Mouse (Mus musculus) heart, embryonic 13.5 days (tissue): ENCODE data around the gene Six2. TPM values are rescaled to one million over a fixed set of nuclear protein-coding genes. Genes with fewer than 3 reads are reported as not detected.

Experiments used
- ATAC-seq: fragments of 200-750 bp; cut with Nextera tagmentation; 2 replicates; pipeline ENCODE4 v1.8.0; 2017; ENCODE audit warnings: moderate TSS enrichment; ENCODE audit not compliant: insufficient number of reproducible peaks, low FRiP score, low TSS enrichment; ENCODE audit errors: extremely low read depth
- H3K27ac ChIP-seq: fragments of 300-500 bp; sonication (generic); replicated peaks from 2 replicates; pipeline ENCODE4 v1.5.1; 2015; ENCODE audit warnings: moderate library complexity, mild to moderate bottlenecking, inconsistent platforms
- H3K27me3 ChIP-seq: fragments of 300-500 bp; sonication (generic); replicated peaks from 2 replicates; pipeline ENCODE4 v1.6.1; 2015; ENCODE audit warnings: mild to moderate bottlenecking, inconsistent platforms
- H3K36me3 ChIP-seq: fragments of 300-500 bp; sonication (generic); 2 replicates; pipeline ENCODE4 v1.6.1; 2015; ENCODE audit warnings: mild to moderate bottlenecking, inconsistent platforms
- H3K4me1 ChIP-seq: fragments of 300-500 bp; sonication (generic); 2 replicates; pipeline ENCODE4 v1.6.1; 2015; ENCODE audit warnings: inconsistent platforms
- H3K4me2 ChIP-seq: fragments of 300-500 bp; sonication (generic); 2 replicates; pipeline ENCODE4 v1.6.1; 2015; ENCODE audit warnings: inconsistent platforms, mild to moderate bottlenecking, moderate library complexity
- H3K4me3 ChIP-seq: fragments of 300-500 bp; sonication (generic); 2 replicates; pipeline ENCODE4 v1.5.1; 2015; ENCODE audit warnings: moderate library complexity, mild to moderate bottlenecking, inconsistent platforms
- H3K9ac ChIP-seq: fragments of 300-500 bp; sonication (generic); 2 replicates; pipeline ENCODE4 v1.6.1; 2015; ENCODE audit warnings: inconsistent platforms, mild to moderate bottlenecking, moderate library complexity
- H3K9me3 ChIP-seq: fragments of 300-500 bp; sonication (generic); 2 replicates; pipeline ENCODE4 v1.6.1; 2016; ENCODE audit warnings: inconsistent platforms
- WGBS: fragments of 180-500 bp; shearing (Covaris S2); methylation state at CpG from one replicate; pipeline ENCODE4 v1.1.7; 2015; ENCODE audit warnings: mixed read lengths; 5-methylcytosine and 5-hydroxymethylcytosine counted together
- polyA plus RNA-seq: library from polyadenylated mRNA; unstranded; fragments of >200 nt; fragmentation: Nextera tagmentation; extraction: Ambion mirVana; gene quantifications from 2 replicates; pipeline ENCODE4 v1.2.1, GENCODE M21; 2015

Six2 gene
- polyA plus RNA-seq, 1 experiment from 2014 or later: 0.39 TPM

GRCm38 (mm10) chr17:85637876-85638275, 50.2 kb downstream of the Six2 start:
- Histone ChIP-seq H3K4me3 (no peak overlapping the region), H3K9me3 (no peaks in the 10 kb centered on the region), H3K27me3 (peaks cover 81% of the 10 kb centered on the region), H3K36me3 (no peaks in the 10 kb centered on the region), H3K27ac (no peak overlapping the region), H3K9ac (no peak overlapping the region), H3K4me2 (no peak overlapping the region), H3K4me1 (no peaks in the 10 kb centered on the region)
- 49% methylated on average over 5 of the region's 6 CpGs for WGBS
- ATAC-seq: no peak

Other genes starting within 250 kb of the Six2 start
- gene Six3, start 74.7 kb downstream of the Six2 start, polyA plus RNA-seq: not detected in 2 replicates